Mouse (Mus musculus) common myeloid progenitor, adult 5-6 weeks (primary cell): ENCODE measurements around the gene Dnaic1. TPM values are rescaled to one million over a fixed set of nuclear protein-coding genes. Genes with fewer than 3 reads are reported as not detected.

Experiments
- ATAC-seq: replicated peaks from 2 replicates; pipeline ENCODE4 v1.8.0; 2016; ENCODE audit warnings: low read depth, mild to moderate bottlenecking, moderate TSS enrichment, inconsistent platforms; ENCODE audit not compliant: poor library complexity, severe bottlenecking
- total RNA-seq: library from RNA; stranded (forward); fragments of 200-1000, 187-1606 nt; gene quantifications from 2 replicates; pipeline ENCODE4 v1.2.3, GENCODE M21; 2017

Dnaic1 gene
- total RNA-seq = not detected in 2 replicates

GRCm38 (mm10) chr4:41569411-41569885 is at the start of gene Dnaic1, which contains the start of gene Fam219a:
Gene Dnaic1, plus strand, starts transcription at chr4:41569775.
Gene Fam219a, minus strand, starts transcription at chr4:41569538.
- peak; percentile 96 for ATAC-seq

DNA sequence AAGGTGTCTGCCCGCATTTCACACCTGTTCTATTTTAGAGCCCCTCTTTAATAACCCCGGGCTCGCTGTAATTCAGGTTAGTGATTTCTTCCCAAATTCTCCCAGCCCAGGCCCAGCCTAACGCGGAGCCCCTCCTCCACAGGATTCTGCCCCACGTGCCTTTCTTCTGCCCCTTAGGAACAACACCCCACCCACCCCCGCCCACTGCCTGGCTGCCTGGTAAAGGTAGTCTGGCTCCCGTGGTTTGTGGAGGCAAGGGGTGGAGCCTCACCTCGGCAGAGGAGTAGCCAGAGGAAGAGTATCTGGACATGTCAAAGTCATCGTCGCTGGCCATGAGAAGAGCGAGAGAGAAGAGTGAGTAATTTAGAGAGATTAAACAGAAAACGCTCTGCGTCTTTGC is 48.9 kb upstream of the Dnaic1 start:
- ATAC-seq = no peak

- ATAC-seq = no peak
Observed at GRCm38 (mm10) chr4:41522136-41522535, 47.4 kb upstream of the Dnaic1 start.

DNA sequence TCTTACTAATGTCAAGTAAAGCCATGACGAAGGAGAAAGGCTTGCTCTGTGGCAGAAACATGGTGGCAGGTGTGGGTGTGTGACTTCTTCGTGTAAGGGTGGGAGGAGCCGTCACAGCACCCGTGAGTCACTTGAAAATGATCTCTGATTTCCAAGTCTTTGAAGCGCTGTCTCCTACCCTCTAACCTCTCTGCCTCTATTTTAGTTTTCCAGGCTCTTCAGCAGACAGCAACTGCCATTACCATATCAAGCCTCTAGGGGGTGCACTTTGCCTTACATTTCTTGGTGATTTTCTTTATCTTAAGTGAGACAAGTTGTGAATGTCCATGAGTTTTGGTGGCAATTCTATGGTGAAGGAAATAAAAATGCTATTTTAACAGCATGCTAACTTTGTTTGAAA is 46.8 kb upstream of the Dnaic1 start:
- ATAC-seq = peak; percentile 58; the same call in 1 of the 2 replicates

DNA sequence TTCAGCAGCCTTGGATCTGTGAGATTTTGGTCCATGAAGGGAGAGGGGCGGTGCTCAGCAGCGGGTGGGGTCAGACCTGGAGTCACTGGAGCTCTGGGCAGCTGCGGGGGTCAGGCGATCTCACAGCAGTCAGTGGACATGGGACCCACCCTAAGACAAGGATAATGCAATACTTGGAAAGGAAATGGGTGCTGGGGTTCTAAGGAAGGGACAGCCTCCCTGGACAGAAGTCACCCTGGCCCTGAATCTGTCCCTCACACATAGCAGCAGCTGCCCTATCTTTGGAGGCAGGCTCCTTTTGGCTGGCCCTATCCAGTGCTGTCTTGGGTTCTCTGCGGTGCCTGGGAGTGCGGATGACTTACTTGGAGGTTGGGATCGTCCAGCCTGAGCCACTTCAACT is 45.7 kb upstream of the Dnaic1 start:
- no peak for ATAC-seq

GRCm38 (mm10) chr4:41524829-41525228 is 44.7 kb upstream of the Dnaic1 start:
- ATAC-seq = no peak

- no peak for ATAC-seq
Observed at GRCm38 (mm10) chr4:41526553-41526952, 43.0 kb upstream of the Dnaic1 start.

GRCm38 (mm10) chr4:41527076-41527475 is 42.5 kb upstream of the Dnaic1 start:
- no peak for ATAC-seq

DNA sequence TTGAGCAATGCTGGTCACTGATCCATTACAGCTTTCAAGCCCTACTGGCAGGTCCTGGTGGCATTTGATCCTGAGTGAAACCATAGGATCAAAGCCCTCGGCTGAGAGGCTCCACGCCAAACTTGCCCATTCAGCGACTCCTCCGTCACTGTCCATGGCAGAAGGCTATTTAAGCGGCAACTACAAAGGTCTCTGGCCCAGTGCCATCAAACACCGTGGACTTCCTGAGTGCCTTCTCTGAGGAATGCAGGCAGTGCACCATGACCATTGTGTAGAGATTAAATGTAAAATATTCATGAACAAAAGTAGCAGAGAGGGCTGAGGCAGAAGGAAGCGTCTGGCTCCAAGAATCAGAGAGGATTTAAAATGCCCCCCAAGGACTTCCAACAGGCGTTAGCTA is 41.6 kb upstream of the Dnaic1 start:
- no peak for ATAC-seq

DNA sequence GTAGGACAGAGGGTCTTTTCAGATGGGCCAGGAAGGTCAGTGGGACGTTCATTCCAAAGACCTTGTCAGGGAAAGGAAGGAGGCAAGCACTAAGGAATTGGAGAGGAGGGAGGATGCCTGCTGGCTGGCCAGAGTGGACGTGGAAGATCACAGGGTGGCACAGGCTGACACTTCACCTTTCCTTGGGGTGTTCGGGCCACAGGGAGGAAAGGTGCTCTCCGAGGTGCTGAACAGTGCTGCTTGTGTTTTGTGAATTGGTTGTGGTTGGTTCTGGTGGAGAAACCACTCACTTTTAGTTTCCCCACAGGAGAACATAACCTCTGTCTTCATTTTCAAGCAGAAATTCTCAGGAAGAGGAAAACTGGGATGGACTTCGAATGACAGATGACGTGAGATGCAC is 37.2 kb upstream of the Dnaic1 start:
- peak; percentile 90 for ATAC-seq

- ATAC-seq = no peak
Observed at GRCm38 (mm10) chr4:41534866-41535265, 34.7 kb upstream of the Dnaic1 start.

DNA sequence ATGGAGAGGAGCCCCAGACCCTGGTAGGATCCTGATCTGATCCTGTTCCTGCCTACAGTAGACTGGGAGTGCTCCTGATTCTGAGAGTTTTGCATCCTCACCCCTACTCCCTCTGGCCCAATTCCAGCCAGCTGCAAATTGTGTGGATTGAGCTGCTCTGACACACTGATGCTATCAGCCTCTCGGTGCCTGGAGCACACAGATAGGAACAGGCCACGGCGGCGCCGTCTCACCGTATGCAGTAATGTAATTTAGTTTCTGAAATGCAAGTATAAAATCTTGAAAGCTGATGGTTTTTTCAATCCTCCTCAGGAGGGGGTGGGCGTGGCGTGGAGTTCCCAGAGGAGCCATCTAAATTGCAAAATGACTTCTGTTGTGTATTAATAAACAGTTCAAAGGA is 27.4 kb upstream of the Dnaic1 start:
- no peak for ATAC-seq

GRCm38 (mm10) chr4:41545985-41546384 is 23.6 kb upstream of the Dnaic1 start:
- peak; percentile 82 for ATAC-seq

DNA sequence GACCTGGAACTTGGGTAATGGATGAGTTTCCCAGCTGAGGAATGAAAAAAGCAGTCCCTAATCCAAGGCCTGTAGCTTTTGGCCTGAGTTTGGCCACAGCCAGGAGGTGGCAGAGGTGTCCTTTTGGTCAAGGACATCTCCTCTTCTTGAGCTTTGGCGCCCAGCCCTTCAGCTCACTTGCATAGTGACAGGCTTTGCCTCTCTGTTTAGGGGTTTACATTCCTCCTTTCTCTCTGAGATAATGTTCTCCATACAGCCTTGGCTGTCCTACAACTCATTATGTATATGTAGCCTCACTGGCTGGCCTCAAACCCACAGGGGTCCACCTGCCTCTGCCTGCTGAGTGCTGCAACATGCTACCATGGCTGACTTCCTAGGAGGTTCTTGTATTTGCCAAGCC is 22.5 kb upstream of the Dnaic1 start:
- no peak for ATAC-seq

- ATAC-seq = peak; percentile 80
Observed at GRCm38 (mm10) chr4:41552529-41552928, 17.0 kb upstream of the Dnaic1 start.

DNA sequence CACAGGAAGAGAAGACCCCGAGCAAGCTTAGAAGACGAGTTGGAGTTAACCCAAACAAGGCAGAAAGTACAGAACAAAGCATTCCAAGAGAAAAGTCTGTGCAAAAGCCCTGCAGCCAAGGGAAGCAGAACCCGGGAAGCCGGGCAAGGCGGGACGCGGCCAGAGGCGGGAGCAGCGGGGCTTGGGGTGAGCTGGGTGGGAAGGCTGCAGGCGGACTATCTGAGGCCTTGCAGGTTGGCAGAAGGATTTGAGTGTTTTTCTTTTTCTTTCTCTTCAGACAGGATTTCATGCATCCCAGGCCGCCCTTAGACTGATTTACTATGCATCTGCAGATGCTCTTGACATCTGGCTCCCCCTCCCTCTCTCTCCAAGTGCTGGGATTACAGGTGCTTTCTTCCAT is 16.5 kb upstream of the Dnaic1 start:
- ATAC-seq = no peak

GRCm38 (mm10) chr4:41554994-41555663 is 14.4 kb upstream of the Dnaic1 start:
- peak; percentile 84 for ATAC-seq

GRCm38 (mm10) chr4:41556311-41556953 is 13.1 kb upstream of the Dnaic1 start:
- no peak for ATAC-seq

DNA sequence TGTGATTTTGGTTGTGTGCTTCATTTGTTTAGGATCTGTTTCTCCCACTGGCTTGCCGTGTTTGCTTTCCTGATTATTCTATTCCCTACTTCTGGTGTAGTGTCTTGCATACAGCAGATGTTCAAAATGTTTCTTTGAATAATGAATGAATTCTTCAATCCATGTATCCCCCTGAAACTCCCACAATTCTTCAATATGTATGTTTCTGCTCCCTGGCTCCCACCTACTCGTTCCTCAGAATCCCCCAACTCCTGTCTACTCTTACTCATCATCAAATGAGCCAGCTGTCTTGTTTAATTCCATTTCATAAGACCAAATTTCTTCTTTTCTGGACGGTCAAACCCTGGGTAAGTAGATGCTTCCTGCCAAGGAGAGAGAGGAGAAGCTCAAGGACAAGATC is 12.5 kb upstream of the Dnaic1 start:
- no peak for ATAC-seq

GRCm38 (mm10) chr4:41563297-41563696 is 6.3 kb upstream of the Dnaic1 start:
- 0 out of 2 replicates have a peak, but pooled peaks have one; percentile 22 for ATAC-seq

- no peak for ATAC-seq
Observed at GRCm38 (mm10) chr4:41566123-41566522, 3.5 kb upstream of the Dnaic1 start.

DNA sequence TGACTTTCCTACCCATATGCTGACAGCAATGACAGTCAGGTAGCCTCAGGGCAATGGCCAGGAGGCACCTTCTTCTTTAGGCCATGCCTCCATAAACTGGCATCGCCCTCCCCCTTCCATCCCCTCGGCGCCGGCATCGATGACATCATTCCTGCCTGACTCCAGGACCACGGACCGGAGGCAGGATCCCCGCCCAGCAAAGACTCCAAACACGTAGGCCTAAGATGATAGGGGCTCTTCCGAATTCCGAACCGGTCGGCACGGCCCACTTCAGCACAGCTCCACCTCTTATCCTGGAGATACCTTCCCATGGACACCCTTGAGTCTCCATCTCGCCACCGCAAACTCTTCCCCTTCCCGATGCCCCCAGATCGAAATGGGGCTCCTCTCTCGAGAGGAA is 1.3 kb upstream of the Dnaic1 start:
- no peak for ATAC-seq
